Mouse (Mus musculus): ENCODE data around the gene Olfr10. TPM values are rescaled to one million over a fixed set of nuclear protein-coding genes. Genes with fewer than 3 reads are reported as not detected.

The Olfr10 gene
- polyA plus RNA-seq, 1 experiment from 2014 or later: not detected

DNA sequence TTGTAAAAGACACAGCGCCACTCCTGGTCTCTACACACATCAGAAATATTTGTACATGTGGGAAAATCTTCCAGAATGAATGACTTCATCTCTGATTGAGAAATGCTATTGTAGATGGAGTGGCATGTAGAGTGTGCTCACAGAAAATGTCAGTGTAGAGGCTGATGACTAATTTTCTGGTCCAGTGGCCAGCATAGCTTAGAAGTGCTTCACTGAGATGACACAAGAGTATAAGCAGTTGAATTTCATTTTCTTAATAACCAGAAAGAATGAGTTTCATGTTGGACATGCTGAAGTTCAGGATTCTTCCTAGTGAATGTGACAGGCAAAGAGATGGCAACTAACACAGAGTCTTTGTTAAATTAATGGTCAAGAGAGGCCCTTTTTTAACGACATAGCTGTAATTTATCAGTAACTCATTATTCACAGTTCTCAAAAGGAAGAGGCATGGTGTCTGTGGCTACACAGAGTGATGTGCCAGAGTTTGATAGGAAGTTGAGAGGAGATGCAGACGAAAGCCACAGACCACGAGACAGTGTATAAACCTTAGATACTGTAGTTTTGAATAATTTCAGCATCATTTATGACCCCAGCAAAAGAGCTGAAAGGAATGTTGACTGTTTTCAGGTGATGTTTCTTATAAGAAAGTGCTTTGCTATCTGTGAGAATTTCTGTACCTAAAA is 32.8 kb downstream of the Olfr10 start:
- H3K27ac ChIP-seq (ENCODE audit: low read depth, low read length): no peak overlapping the region
- H3K9me3 ChIP-seq (ENCODE audit: control insufficient read depth): no peaks in the 10 kb centered on the region
- no peak overlapping the region for H3K9ac ChIP-seq (ENCODE audit: low read depth, low read length)
- no peak overlapping the region for H3K4me3 ChIP-seq (ENCODE audit: low read depth, low read length)
- no peaks in the 10 kb centered on the region for H3K4me1 ChIP-seq (replicated peaks; ENCODE audit: control insufficient read depth, insufficient read depth, low read length)
- no peak overlapping the region for H3K4me2 ChIP-seq (replicated peaks; ENCODE audit: low read depth)
- no peaks in the 10 kb centered on the region for H3K27me3 ChIP-seq (replicated peaks; ENCODE audit: control insufficient read depth, insufficient read depth, low read length)
- WGBS: 69% methylated on average over 4 of the region's 4 CpGs
- no peak for TF ChIP-seq CTCF (IDR thresholded peaks at IDR 0.05; ENCODE audit: low read depth)
- no peaks in the 10 kb centered on the region for H3K36me3 ChIP-seq (ENCODE audit: control insufficient read depth, insufficient read depth)
- ATAC-seq: no peak

Other genes with a start within 250 kb of the Olfr10 start
- gene Tgtp2, start 240.5 kb upstream of the Olfr10 start, polyA plus RNA-seq (2015; fragmentation: Nextera tagmentation; extraction: Ambion mirVana): 2.7 and 2.8 TPM in 2 replicates
- 29.2 and 29.5 TPM in 2 replicates for gene Ifi47, start 228.2 kb upstream of the Olfr10 start, polyA plus RNA-seq (2015; fragmentation: Nextera tagmentation; extraction: Ambion mirVana)
- 0.04 TPM in 1 of 2 replicates, not detected in the other for gene Olfr1396, start 189.9 kb upstream of the Olfr10 start, polyA plus RNA-seq (2015; fragmentation: Nextera tagmentation; extraction: Ambion mirVana)
- gene Olfr1395, start 162.5 kb upstream of the Olfr10 start, polyA plus RNA-seq (2015; fragmentation: Nextera tagmentation; extraction: Ambion mirVana): not detected in 2 replicates
- gene Olfr1394, start 150.4 kb upstream of the Olfr10 start, polyA plus RNA-seq (2015; fragmentation: Nextera tagmentation; extraction: Ambion mirVana): not detected in 2 replicates
- 0.75 and 0.86 TPM in 2 replicates for gene Btnl9, start 117.6 kb upstream of the Olfr10 start, polyA plus RNA-seq (2015; fragmentation: Nextera tagmentation; extraction: Ambion mirVana)
- 8.4 TPM in 2 replicates for gene Zfp62, start 101.4 kb upstream of the Olfr10 start, polyA plus RNA-seq (2015; fragmentation: Nextera tagmentation; extraction: Ambion mirVana)
- gene Mgat1, start 60.5 kb upstream of the Olfr10 start, polyA plus RNA-seq (2015; fragmentation: Nextera tagmentation; extraction: Ambion mirVana): 59.0 and 62.2 TPM in 2 replicates
- 0.16 TPM in 1 of 2 replicates, not detected in the other for gene Olfr1393, start 26.4 kb upstream of the Olfr10 start, polyA plus RNA-seq (2015; fragmentation: Nextera tagmentation; extraction: Ambion mirVana)
- gene Olfr1392, start 19.5 kb upstream of the Olfr10 start, polyA plus RNA-seq (2015; fragmentation: Nextera tagmentation; extraction: Ambion mirVana): 0.08 TPM in 1 of 2 replicates, not detected in the other
- not detected in 2 replicates for gene Olfr1391, start 18.0 kb downstream of the Olfr10 start, polyA plus RNA-seq (2015; fragmentation: Nextera tagmentation; extraction: Ambion mirVana)
- gene Olfr1390, start 30.4 kb downstream of the Olfr10 start, polyA plus RNA-seq (2015; fragmentation: Nextera tagmentation; extraction: Ambion mirVana): not detected in 2 replicates
- gene Olfr1389, start 118.3 kb downstream of the Olfr10 start, polyA plus RNA-seq (2015; fragmentation: Nextera tagmentation; extraction: Ambion mirVana): not detected in 2 replicates
- gene Olfr1388, start 131.9 kb downstream of the Olfr10 start, polyA plus RNA-seq (2015; fragmentation: Nextera tagmentation; extraction: Ambion mirVana): 0.10 TPM in 2 replicates
- not detected in 2 replicates for gene Olfr1387, start 150.6 kb downstream of the Olfr10 start, polyA plus RNA-seq (2015; fragmentation: Nextera tagmentation; extraction: Ambion mirVana)
- not detected in 2 replicates for gene Olfr1386, start 160.3 kb downstream of the Olfr10 start, polyA plus RNA-seq (2015; fragmentation: Nextera tagmentation; extraction: Ambion mirVana)
- gene Olfr1385, start 184.3 kb downstream of the Olfr10 start, polyA plus RNA-seq (2015; fragmentation: Nextera tagmentation; extraction: Ambion mirVana): not detected in 2 replicates
- gene Olfr1384, start 202.0 kb downstream of the Olfr10 start, polyA plus RNA-seq (2015; fragmentation: Nextera tagmentation; extraction: Ambion mirVana): not detected in 2 replicates
- not detected in 2 replicates for gene Olfr1383, start 214.9 kb downstream of the Olfr10 start, polyA plus RNA-seq (2015; fragmentation: Nextera tagmentation; extraction: Ambion mirVana)
- gene Olfr1382, start 223.5 kb downstream of the Olfr10 start, polyA plus RNA-seq (2015; fragmentation: Nextera tagmentation; extraction: Ambion mirVana): not detected in 2 replicates
- gene Olfr1381, start 238.7 kb downstream of the Olfr10 start, polyA plus RNA-seq (2015; fragmentation: Nextera tagmentation; extraction: Ambion mirVana): not detected in 2 replicates